Mouse (Mus musculus) gastrocnemius, postnatal 4 days (tissue): Measurements from ENCODE around the gene C87414. TPM values are rescaled to one million over a fixed set of nuclear protein-coding genes. Genes with fewer than 3 reads are reported as not detected.
"Not testable (repeated sequence)": the region's sequence is repeated elsewhere in the genome, so short reads cannot be mapped to it uniquely, and the experiment has no call there.

Experiments used
- DNase-seq, 2 experiments: peaks; one replicate each; pipeline ENCODE4 v3.0.0; 2021 to 2022; ENCODE audit warnings: low spot score in 2 of 2, mixed read lengths in 2 of 2
- long read RNA-seq, 2 experiments: library from polyadenylated mRNA; stranded (forward); transcript quantifications; one replicate each; pipeline ENCODE4 v2.0.0; 2021
- total RNA-seq, 2 experiments: library from RNA; stranded (reverse); gene quantifications; 2 replicates each; pipeline ENCODE4 v1.2.3; 2021

C87414 gene
- total RNA-seq: not detected
- long read RNA-seq, experiment 1: 0 reads
- long read RNA-seq, experiment 2: 0 reads

- DNase-seq: not testable (repeated sequence)
Observed at GRCm38 (mm10) chr5:93671451-93671850, at the start of gene C87414. Gene C87414, minus strand, starts transcription at chr5:93671551.

DNA sequence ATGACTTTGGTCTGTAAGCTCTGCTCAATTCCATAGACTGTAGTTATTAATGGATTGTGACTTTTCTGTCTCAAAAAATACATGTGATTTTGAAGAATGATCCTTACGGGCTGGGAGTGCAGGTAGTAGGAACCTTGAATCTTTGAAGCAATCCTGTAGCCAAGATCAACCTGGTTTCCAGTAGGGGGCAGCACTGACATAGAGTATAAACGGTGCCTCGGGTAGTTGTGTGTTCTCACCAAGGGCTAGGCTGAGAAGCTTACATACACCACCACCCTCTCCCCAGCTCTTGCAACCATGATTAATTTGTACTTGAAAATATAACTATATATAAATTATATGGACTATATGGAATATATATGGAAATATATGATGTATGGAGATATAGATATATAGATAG is 13.3 kb upstream of the C87414 start:
- DNase-seq: not testable (repeated sequence)

Other genes starting within 250 kb of the C87414 start
- gene Gm16427, start 131.4 kb downstream of the C87414 start, total RNA-seq: not detected
- gene Gm7792, start 172.2 kb upstream of the C87414 start, total RNA-seq: not detected